Comparison of ENCODE assay signal across 26 mouse cellular contexts in genomic region chr17:85805726-85806359, GRCm38 (mm10).
DNase-seq lines count a peak whose midpoint lies in the region; ATAC-seq lines count a peak whose summit lies in the region.
"Had no signal": no experiment of that assay in that cellular context is flagged by ENCODE, and none has a peak within 500 bp of the region (broad histone marks: within the 10 kb centered on the region; RNA-seq: fewer than 3 reads in every experiment).

No protein-coding gene starts in this region.

- H3K9me3 ChIP-seq in forebrain, embryonic 11.5 days (ENCODE audit: control insufficient read depth, low read length), result no peaks in the 10 kb centered on the region
- H3K9me3 ChIP-seq in forebrain, embryonic 10.5 days, result no peaks in the 10 kb centered on the region
- no peaks in the 10 kb centered on the region for H3K9me3 ChIP-seq in kidney, embryonic 16.5 days (ENCODE audit: low read length)
- H3K9me3 ChIP-seq in embryonic facial prominence, embryonic 10.5 days, result no peaks in the 10 kb centered on the region
- H3K9me3 ChIP-seq: embryonic facial prominence, embryonic 12.5 days; embryonic facial prominence, embryonic 15.5 days; forebrain, embryonic 13.5 days; hindbrain, embryonic 10.5 days; hindbrain, embryonic 13.5 days; intestine, embryonic 15.5 days had no signal

- no peaks in the 10 kb centered on the region; the same call in 1 of the 2 replicates for H3K4me1 ChIP-seq in forebrain, embryonic 11.5 days (replicated peaks; ENCODE audit: control insufficient read depth, insufficient read depth, low read length)
- H3K4me1 ChIP-seq in forebrain, embryonic 10.5 days, result peaks cover 48% of the 10 kb centered on the region
- no peaks in the 10 kb centered on the region; the same call in 1 of the 2 replicates for H3K4me1 ChIP-seq in kidney, embryonic 16.5 days (ENCODE audit: insufficient read depth, low read length)
- H3K4me1 ChIP-seq in embryonic facial prominence, embryonic 10.5 days, result peaks cover 62% of the 10 kb centered on the region
- H3K4me1 ChIP-seq: embryonic facial prominence, embryonic 15.5 days; forebrain, embryonic 13.5 days; intestine, embryonic 15.5 days had no signal

- peaks cover 30% of the 10 kb centered on the region for H3K27me3 ChIP-seq in forebrain, embryonic 11.5 days (ENCODE audit: control insufficient read depth, insufficient read depth, low read length)
- peaks cover 95% of the 10 kb centered on the region for H3K27me3 ChIP-seq in forebrain, embryonic 10.5 days (ENCODE audit: poor library complexity, severe bottlenecking)
- peaks cover 33% of the 10 kb centered on the region for H3K27me3 ChIP-seq in kidney, embryonic 16.5 days (ENCODE audit: insufficient read depth, low read length)
- H3K27me3 ChIP-seq in embryonic facial prominence, embryonic 10.5 days (replicated peaks; ENCODE audit: low read depth, poor library complexity, severe bottlenecking), result peaks cover 88% of the 10 kb centered on the region

- no peak overlapping the region for H3K9ac ChIP-seq in forebrain, embryonic 11.5 days (ENCODE audit: low read length)
- no peak overlapping the region for H3K9ac ChIP-seq in kidney, embryonic 16.5 days (replicated peaks; ENCODE audit: low read length)
- H3K9ac ChIP-seq: embryonic facial prominence, embryonic 12.5 days; embryonic facial prominence, embryonic 15.5 days; forebrain, embryonic 13.5 days; hindbrain, embryonic 13.5 days; intestine, embryonic 15.5 days had no signal

- intact Hi-C loops in heart, postnatal 14 days (cut with DNase I), result no loop called here

- no peak overlapping the region for H3K4me3 ChIP-seq in forebrain, embryonic 11.5 days (ENCODE audit: low read depth, low read length)
- no peak overlapping the region for H3K4me3 ChIP-seq in forebrain, embryonic 10.5 days
- H3K4me3 ChIP-seq in kidney, embryonic 16.5 days (ENCODE audit: low read length), result no peak overlapping the region
- H3K4me3 ChIP-seq in embryonic facial prominence, embryonic 10.5 days, result 0 out of 2 replicates have a peak overlapping the region, but pooled peaks have one; percentile 6
- H3K4me3 ChIP-seq: embryonic facial prominence, embryonic 12.5 days; embryonic facial prominence, embryonic 15.5 days; forebrain, embryonic 13.5 days; hindbrain, embryonic 10.5 days; hindbrain, embryonic 13.5 days; intestine, embryonic 15.5 days had no signal

- 15% methylated on average over 13 of the region's 13 CpGs for WGBS in forebrain, embryonic 11.5 days
- WGBS in forebrain, embryonic 10.5 days, result 5% methylated on average over 13 of the region's 13 CpGs
- WGBS in kidney, embryonic 16.5 days, result 44% methylated on average over 13 of the region's 13 CpGs
- WGBS in embryonic facial prominence, embryonic 10.5 days, result 22% methylated on average over 13 of the region's 13 CpGs

- DNase-seq in forebrain, embryonic 11.5 days (ENCODE audit: low spot score), result peak; percentile 46
- DNase-seq in forebrain, embryonic 10.5 days (ENCODE audit: extremely low spot score, low spot score), result no peak
- DNase-seq in kidney, postnatal 14 days, result no peak
- DNase-seq in embryonic facial prominence, embryonic 10.5 days (ENCODE audit: low spot score), result peak; percentile 46
- peak; percentile 58 for DNase-seq in retina, postnatal 1 day
- no peak for DNase-seq in heart, postnatal 14 days
- DNase-seq in right cerebral cortex, postnatal 10 days (ENCODE audit: low spot score in 2 of 2), result no peak
- DNase-seq: adrenal gland, postnatal 10 days; cerebellum, adult 11 months; cerebellum, adult 2 months; cerebellum, adult 9-11 months; cerebellum, postnatal 25 days; gastrocnemius, postnatal 14 days; heart, postnatal 36 days; kidney, adult 11 months had no signal

- H3K27ac ChIP-seq in forebrain, embryonic 11.5 days (ENCODE audit: low read depth, low read length), result no peak overlapping the region
- H3K27ac ChIP-seq in forebrain, embryonic 10.5 days, result no peak overlapping the region
- 0 out of 2 replicates have a peak overlapping the region, but pooled peaks have one; percentile 16 for H3K27ac ChIP-seq in kidney, embryonic 16.5 days (ENCODE audit: low read length)
- H3K27ac ChIP-seq in embryonic facial prominence, embryonic 10.5 days (replicated peaks), result 0 out of 2 replicates have a peak overlapping the region, but pooled peaks have one; percentile 7
- H3K27ac ChIP-seq: embryonic facial prominence, embryonic 12.5 days; embryonic facial prominence, embryonic 15.5 days; forebrain, embryonic 13.5 days; hindbrain, embryonic 10.5 days; hindbrain, embryonic 13.5 days; intestine, embryonic 15.5 days had no signal

- ATAC-seq in forebrain, embryonic 11.5 days (replicated peaks; ENCODE audit: low FRiP score), result no peak
- no peak for ATAC-seq in kidney, embryonic 16.5 days (ENCODE audit: low FRiP score, low TSS enrichment)
- ATAC-seq: forebrain, embryonic 13.5 days; forebrain, embryonic 16.5 days; hindbrain, embryonic 16.5 days; intestine, embryonic 15.5 days; Patski had no signal

- no peaks in the 10 kb centered on the region for H3K36me3 ChIP-seq in forebrain, embryonic 11.5 days (ENCODE audit: control insufficient read depth, insufficient read depth, low read length)
- H3K36me3 ChIP-seq in forebrain, embryonic 10.5 days (replicated peaks), result no peaks in the 10 kb centered on the region
- no peaks in the 10 kb centered on the region for H3K36me3 ChIP-seq in kidney, embryonic 16.5 days (ENCODE audit: insufficient read depth, low read length)
- H3K36me3 ChIP-seq in embryonic facial prominence, embryonic 10.5 days (replicated peaks), result no peaks in the 10 kb centered on the region
- H3K36me3 ChIP-seq: embryonic facial prominence, embryonic 12.5 days; embryonic facial prominence, embryonic 15.5 days; hindbrain, embryonic 10.5 days; hindbrain, embryonic 13.5 days; intestine, embryonic 15.5 days had no signal

- no peak overlapping the region for H3K4me2 ChIP-seq in forebrain, embryonic 11.5 days (ENCODE audit: low read depth, low read length, severe bottlenecking)
- no peak overlapping the region for H3K4me2 ChIP-seq in kidney, embryonic 16.5 days (replicated peaks; ENCODE audit: low read depth, low read length)
- H3K4me2 ChIP-seq: embryonic facial prominence, embryonic 12.5 days; embryonic facial prominence, embryonic 15.5 days; forebrain, embryonic 13.5 days; heart, embryonic 11.5 days; hindbrain, embryonic 13.5 days; intestine, embryonic 15.5 days had no signal

Comparison
In these comparisons a context has a peak if more than half of its experiments do, and no peak if none do; other contexts are left out.
1. DNase-seq: peak in forebrain, embryonic 11.5 days (single experiment), embryonic facial prominence, embryonic 10.5 days (single experiment) and retina, postnatal 1 day (single experiment); none in forebrain, embryonic 10.5 days (single experiment), kidney, postnatal 14 days (single experiment), heart, postnatal 14 days (0 of 2) and right cerebral cortex, postnatal 10 days (0 of 2).
2. H3K27ac ChIP-seq: peak in kidney, embryonic 16.5 days (single experiment) and embryonic facial prominence, embryonic 10.5 days (single experiment); none in forebrain, embryonic 11.5 days (single experiment) and forebrain, embryonic 10.5 days (single experiment).